Mouse (Mus musculus) forebrain, postnatal 0 days (tissue): ENCODE measurements around the gene Utrn. TPM values are rescaled to one million over a fixed set of nuclear protein-coding genes. Genes with fewer than 3 reads are reported as not detected.

Experiments used
- ATAC-seq: fragments of 200-750 bp; cut with Nextera tagmentation; 2 replicates; pipeline ENCODE4 v1.8.0; 2017; ENCODE audit warnings: mild to moderate bottlenecking, moderate library complexity
- DNase-seq: peaks from one replicate; pipeline ENCODE4 v3.0.0-alpha.2; 2015
- H3K27ac ChIP-seq: fragments of 300-500 bp; sonication (generic); 2 replicates; pipeline ENCODE4 v1.5.1; 2014; ENCODE audit warnings: low read depth, mild to moderate bottlenecking, antibody characterized with exemption, low read length, moderate library complexity, mixed read lengths
- H3K27me3 ChIP-seq: fragments of 300-500 bp; sonication (generic); 2 replicates; pipeline ENCODE4 v1.6.1; 2014; ENCODE audit warnings: mild to moderate bottlenecking, low read length, mixed read lengths; ENCODE audit not compliant: insufficient read depth
- H3K36me3 ChIP-seq: fragments of 300-500 bp; sonication (generic); 2 replicates; pipeline ENCODE4 v1.6.1; 2014; ENCODE audit warnings: mild to moderate bottlenecking, moderate library complexity; ENCODE audit not compliant: insufficient read depth
- H3K4me1 ChIP-seq: fragments of 300-500 bp; sonication (generic); 2 replicates; pipeline ENCODE4 v1.6.1; 2014; ENCODE audit warnings: antibody characterized with exemption; ENCODE audit not compliant: insufficient read depth
- H3K4me2 ChIP-seq: fragments of 300-500 bp; sonication (generic); 2 replicates; pipeline ENCODE4 v1.6.1; 2014; ENCODE audit warnings: low read depth, mild to moderate bottlenecking, moderate library complexity
- H3K4me3 ChIP-seq: fragments of 300-500 bp; sonication (generic); 2 replicates; pipeline ENCODE4 v1.5.1; 2014; ENCODE audit warnings: low read depth, low read length, mixed read lengths
- H3K9ac ChIP-seq: fragments of 300-500 bp; sonication (generic); 2 replicates; pipeline ENCODE4 v1.6.1; 2014; ENCODE audit warnings: mild to moderate bottlenecking
- H3K9me3 ChIP-seq: fragments of 300-500 bp; sonication (generic); 2 replicates; pipeline ENCODE4 v1.6.1; 2016; ENCODE audit warnings: low read length
- CTCF ChIP-seq: sonication (generic); IDR thresholded peaks from 2 replicates; pipeline ENCODE4 v1.5.1; 2016; ENCODE audit warnings: antibody characterized with exemption, control low read depth, low read depth
- WGBS: fragments of 180-500 bp; shearing (Covaris S2); extraction: QIAGEN DNeasy Blood & Tissue Kit; methylation state at CpG from one replicate; pipeline ENCODE4 v1.1.7; 2014; 5-methylcytosine and 5-hydroxymethylcytosine counted together
- polyA plus RNA-seq: library from polyadenylated mRNA; unstranded; fragments of >200 nt; fragmentation: Nextera tagmentation; extraction: Ambion mirVana; gene quantifications from 2 replicates; pipeline ENCODE4 v1.2.1, GENCODE M21; 2015
- total RNA-seq: library from RNA; depleted of rRNA; stranded (reverse); fragments of >200 nt; gene quantifications from 2 replicates; pipeline ENCODE4 v1.2.3, GENCODE M21; 2014

Utrn gene
- total and polyA plus RNA-seq, 2 experiments from 2014 or later = 14.2 to 26.8 TPM

DNA sequence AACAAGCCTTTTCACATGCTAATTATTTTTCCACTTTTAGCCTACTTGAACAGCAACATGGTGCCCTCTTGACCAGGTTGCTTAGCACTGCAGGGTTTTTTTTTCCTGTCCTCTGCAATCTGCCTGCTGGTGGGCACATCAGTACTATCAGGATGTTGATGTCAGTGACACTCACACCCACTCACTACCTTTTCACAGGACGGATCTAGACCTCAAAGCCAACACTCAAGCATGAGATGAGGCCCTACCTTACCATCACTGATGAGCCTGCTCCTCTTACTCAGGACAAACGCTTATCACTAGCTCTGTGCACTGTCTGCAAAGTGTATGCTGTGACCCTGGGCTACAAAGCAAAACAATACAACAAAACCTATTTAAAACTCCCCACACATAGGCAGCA is 63.3 kb downstream of the Utrn start:
- no peak for ATAC-seq

DNA sequence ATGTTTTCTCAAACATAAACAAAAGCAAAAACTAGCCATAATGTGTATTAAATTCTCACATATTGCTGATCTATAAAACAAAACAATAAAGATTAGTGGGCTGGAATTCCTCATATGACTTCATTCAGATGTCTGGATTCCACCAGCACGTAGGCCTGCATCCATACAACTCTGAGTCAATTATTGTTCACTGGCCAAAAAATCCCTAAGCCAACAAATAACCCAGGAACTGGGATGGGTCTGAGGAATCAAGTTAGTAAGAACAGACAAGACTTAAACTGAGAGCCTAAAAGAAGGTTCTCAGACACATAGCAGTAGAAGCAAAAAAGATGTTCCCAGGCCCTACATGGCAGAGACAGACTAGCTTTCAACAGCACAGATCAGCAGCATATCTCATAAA is 65.2 kb downstream of the Utrn start:
- Histone ChIP-seq H3K4me3 (no peak overlapping the region), H3K9me3 (no peaks in the 10 kb centered on the region), H3K4me2 (no peak overlapping the region), H3K9ac (no peak overlapping the region), H3K27ac (no peak overlapping the region), H3K36me3 (no peaks in the 10 kb centered on the region), H3K27me3 (no peaks in the 10 kb centered on the region), H3K4me1 (no peaks in the 10 kb centered on the region)
- WGBS = 55% methylated on average over 1 of the region's 1 CpGs
- DNase-seq (no peak), ATAC-seq (no peak)
- no peak for TF ChIP-seq CTCF

More for the DNA sequence above, 63.3 kb downstream of the Utrn start:
- Histone ChIP-seq H3K4me1 (no peaks in the 10 kb centered on the region), H3K4me2 (no peak overlapping the region), H3K36me3 (no peaks in the 10 kb centered on the region), H3K4me3 (no peak overlapping the region), H3K27ac (no peak overlapping the region), H3K27me3 (no peaks in the 10 kb centered on the region), H3K9ac (no peak overlapping the region), H3K9me3 (no peaks in the 10 kb centered on the region)
- no peak for DNase-seq
- 73% methylated on average over 2 of the region's 2 CpGs for WGBS
- TF ChIP-seq CTCF = no peak

GRCm38 (mm10) chr10:12799416-12799815 is 69.7 kb downstream of the Utrn start:
- H3K4me1 ChIP-seq = 0 out of 2 replicates have a peak, but pooled peaks cover 3% of the 10 kb centered on the region
- no peak overlapping the region for H3K9ac ChIP-seq
- TF ChIP-seq CTCF = no peak
- no peak overlapping the region for H3K4me3 ChIP-seq
- DNase-seq = no peak
- no peaks in the 10 kb centered on the region for H3K36me3 ChIP-seq
- no peaks in the 10 kb centered on the region for H3K9me3 ChIP-seq
- H3K4me2 ChIP-seq = no peak overlapping the region
- ATAC-seq = no peak
- 89% methylated on average over 2 of the region's 2 CpGs for WGBS
- no peaks in the 10 kb centered on the region for H3K27me3 ChIP-seq
- H3K27ac ChIP-seq = no peak overlapping the region

GRCm38 (mm10) chr10:12798248-12798647 is 70.9 kb downstream of the Utrn start:
- WGBS = 93% methylated on average over 4 of the region's 4 CpGs
- no peaks in the 10 kb centered on the region for H3K9me3 ChIP-seq
- TF ChIP-seq CTCF = no peak

DNA sequence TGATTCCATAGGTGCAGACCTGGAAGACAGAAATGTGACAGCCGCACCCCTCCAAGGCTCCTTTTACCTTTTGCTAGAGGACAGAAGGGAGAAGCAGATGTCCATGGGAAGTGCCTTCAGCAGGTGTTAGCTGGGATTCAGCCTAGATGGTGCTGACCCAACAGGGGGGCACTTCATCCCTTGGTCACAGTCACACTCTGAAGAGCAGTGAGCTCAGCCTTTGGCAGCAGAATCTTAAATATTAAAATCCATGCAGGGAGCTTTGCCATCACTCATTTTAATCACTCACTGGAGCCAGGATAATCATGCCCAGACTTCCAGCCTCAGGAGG is 72.7 kb downstream of the Utrn start:
- H3K9me3 ChIP-seq = no peaks in the 10 kb centered on the region
- H3K27ac ChIP-seq = no peak overlapping the region
- TF ChIP-seq CTCF = no peak
- 38% methylated on average over 1 of the region's 1 CpGs for WGBS
- H3K4me2 ChIP-seq = no peak overlapping the region
- no peaks in the 10 kb centered on the region for H3K36me3 ChIP-seq
- DNase-seq = no peak
- 0 out of 2 replicates have a peak, but pooled peaks cover 3% of the 10 kb centered on the region for H3K4me1 ChIP-seq
- peak; percentile 20; the same call in 1 of the 2 replicates for ATAC-seq
- H3K9ac ChIP-seq = no peak overlapping the region
- H3K27me3 ChIP-seq = no peaks in the 10 kb centered on the region
- no peak overlapping the region for H3K4me3 ChIP-seq

More at GRCm38 (mm10) chr10:12798248-12798647, 70.9 kb downstream of the Utrn start:
- ATAC-seq = no peak
- no peaks in the 10 kb centered on the region for H3K27me3 ChIP-seq
- H3K4me1 ChIP-seq = 0 out of 2 replicates have a peak, but pooled peaks cover 3% of the 10 kb centered on the region
- DNase-seq = no peak
- no peak overlapping the region for H3K4me2 ChIP-seq
- H3K36me3 ChIP-seq = no peaks in the 10 kb centered on the region
- H3K9ac ChIP-seq = no peak overlapping the region
- no peak overlapping the region for H3K27ac ChIP-seq
- H3K4me3 ChIP-seq = no peak overlapping the region

- no peak overlapping the region for H3K27ac ChIP-seq
- no peak for TF ChIP-seq CTCF
- H3K9me3 ChIP-seq = no peaks in the 10 kb centered on the region
- WGBS = 47% methylated on average over 8 of the region's 8 CpGs
- H3K27me3 ChIP-seq = no peaks in the 10 kb centered on the region
- 0 out of 2 replicates have a peak, but pooled peaks cover 3% of the 10 kb centered on the region for H3K4me1 ChIP-seq
- no peak overlapping the region for H3K4me3 ChIP-seq
- DNase-seq (no peak), ATAC-seq (peak; percentile 32; the same call in 1 of the 2 replicates)
- H3K9ac ChIP-seq = no peak overlapping the region
- H3K36me3 ChIP-seq = no peaks in the 10 kb centered on the region
- H3K4me2 ChIP-seq = no peak overlapping the region
These were observed 73.2 kb downstream of the Utrn start for GRCm38 (mm10) chr10:12795796-12796509.

DNA sequence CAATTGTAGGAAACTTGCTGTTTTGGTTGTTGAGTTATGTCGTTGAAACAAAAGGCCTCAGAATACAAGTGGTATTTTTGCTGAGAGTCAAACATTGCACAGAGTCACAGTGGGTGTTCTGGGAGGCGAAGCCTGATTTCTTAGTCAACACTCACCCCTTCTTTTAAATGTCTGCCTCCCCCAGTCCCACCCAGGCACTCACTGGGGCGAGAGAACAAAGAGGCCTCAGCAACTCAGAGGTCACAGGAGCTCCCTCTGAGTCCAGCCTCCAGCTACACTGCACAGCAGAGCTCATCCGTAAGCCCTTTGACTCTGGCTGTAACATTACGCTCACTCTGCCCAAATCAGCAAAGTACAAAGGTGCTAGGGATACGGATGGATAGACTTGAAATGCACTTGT is 77.1 kb downstream of the Utrn start:
- H3K4me3 ChIP-seq = no peak overlapping the region
- H3K27me3 ChIP-seq = no peaks in the 10 kb centered on the region
- no peaks in the 10 kb centered on the region for H3K9me3 ChIP-seq
- no peak for TF ChIP-seq CTCF
- H3K9ac ChIP-seq = no peak overlapping the region
- no peak for DNase-seq
- 0 out of 2 replicates have a peak, but pooled peaks cover 3% of the 10 kb centered on the region for H3K4me1 ChIP-seq
- no peaks in the 10 kb centered on the region for H3K36me3 ChIP-seq
- no peak overlapping the region for H3K27ac ChIP-seq
- 22% methylated on average over 6 of the region's 6 CpGs for WGBS
- ATAC-seq = no peak
- H3K4me2 ChIP-seq = no peak overlapping the region
